Mouse (Mus musculus) ES-CJ7 (cell line): ENCODE measurements at regions not wholly inside any gene's neighbourhood (a gene's known extent, or its start where the extent isn't known, plus 50 kb on each side); places are given as distances from the start of the nearest gene placed in this dataset.
"Not testable (repeated sequence)": the region's sequence is repeated elsewhere in the genome, so short reads cannot be mapped to it uniquely, and the experiment has no call there.

ENCODE experiments used
- DNase-seq: peaks from one replicate; pipeline ENCODE4 v3.0.0; 2011; ENCODE audit warnings: low read depth, low spot score

GRCm38 (mm10) chr1:79379736-79380135 lies 60.2 kb downstream of the Scg2 start:
- no peak for DNase-seq

DNA sequence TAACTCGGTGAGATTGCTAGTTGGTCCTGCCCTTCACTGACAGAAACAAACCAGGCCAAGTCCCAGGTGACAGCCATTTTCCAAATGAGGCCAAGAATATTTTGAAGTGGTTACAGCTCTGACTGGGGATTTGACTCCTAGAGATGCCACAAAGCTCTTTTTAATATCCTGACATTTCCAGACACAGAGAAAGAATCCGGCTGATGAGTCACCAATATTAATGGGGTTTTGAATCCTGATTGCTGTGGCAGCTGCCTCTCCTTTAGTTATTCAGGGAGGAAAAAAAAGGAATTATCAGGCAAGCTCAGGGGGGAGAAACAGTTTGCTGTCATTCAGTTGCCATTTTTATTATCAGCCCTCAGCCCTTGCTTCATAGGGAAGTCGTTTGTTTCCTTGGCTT lies 65.1 kb downstream of the Scg2 start:
- no peak for DNase-seq

DNA sequence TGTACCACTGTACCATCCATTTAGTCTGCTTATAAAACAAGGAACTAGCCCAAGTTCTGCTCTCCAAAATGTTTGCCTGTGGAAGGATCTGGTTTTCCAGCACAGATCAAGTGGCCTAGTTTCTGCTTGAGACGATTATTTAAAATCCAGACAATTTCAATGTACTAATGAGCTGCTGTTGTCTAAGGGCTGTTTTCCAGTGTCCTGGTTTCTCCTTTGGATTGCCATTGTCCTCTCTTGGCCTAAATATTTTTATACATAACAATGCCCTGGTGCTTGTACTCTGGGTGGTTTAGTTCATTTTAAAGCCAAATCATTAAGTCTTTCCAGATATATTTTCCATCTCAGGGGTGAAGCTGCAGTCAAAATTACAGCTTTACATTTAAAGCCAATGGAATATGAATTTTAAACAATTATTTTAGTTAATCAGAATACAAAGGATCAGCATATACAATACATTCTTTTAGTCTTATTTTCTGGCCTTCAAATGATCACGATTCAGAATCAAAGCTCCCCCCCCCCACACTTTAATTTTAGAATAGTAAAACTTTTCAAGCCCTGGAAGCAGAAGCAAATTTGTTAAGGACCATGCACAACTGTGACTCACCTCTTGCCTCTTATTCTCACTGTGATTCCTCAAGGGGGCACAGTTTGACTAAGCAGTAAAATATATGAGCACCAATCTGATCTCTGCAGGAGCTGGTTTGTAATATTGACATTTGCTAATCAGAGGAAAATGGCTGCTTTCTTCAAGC lies 82.5 kb downstream of the Scg2 start:
- no peak for DNase-seq

DNA sequence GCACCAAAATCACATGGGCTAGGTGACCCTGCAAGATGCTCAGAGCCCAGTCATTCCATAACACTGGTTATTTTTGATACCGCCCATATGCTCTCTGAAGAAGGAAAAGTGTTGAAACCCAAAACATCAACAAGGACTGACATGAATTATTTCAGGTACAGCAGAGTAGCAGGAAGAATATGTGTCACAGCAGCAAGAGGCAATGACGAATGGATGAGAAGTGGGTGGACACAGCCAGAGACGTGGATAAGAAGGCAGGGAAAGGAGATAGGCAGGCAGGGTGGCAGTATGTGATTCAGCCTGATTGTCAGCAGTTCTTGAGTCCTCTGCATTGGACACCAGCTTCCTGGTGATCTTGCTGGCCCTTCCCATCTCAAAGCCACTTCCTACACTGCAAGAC lies 93.4 kb downstream of the Scg2 start:
- no peak for DNase-seq

- no peak for DNase-seq
Measured at GRCm38 (mm10) chr1:79335480-79336114, 104.3 kb downstream of the Scg2 start.

GRCm38 (mm10) chr1:79317194-79317593 lies 122.7 kb downstream of the Scg2 start:
- no peak for DNase-seq

GRCm38 (mm10) chr1:79314774-79315173 lies 125.1 kb downstream of the Scg2 start:
- no peak for DNase-seq

DNA sequence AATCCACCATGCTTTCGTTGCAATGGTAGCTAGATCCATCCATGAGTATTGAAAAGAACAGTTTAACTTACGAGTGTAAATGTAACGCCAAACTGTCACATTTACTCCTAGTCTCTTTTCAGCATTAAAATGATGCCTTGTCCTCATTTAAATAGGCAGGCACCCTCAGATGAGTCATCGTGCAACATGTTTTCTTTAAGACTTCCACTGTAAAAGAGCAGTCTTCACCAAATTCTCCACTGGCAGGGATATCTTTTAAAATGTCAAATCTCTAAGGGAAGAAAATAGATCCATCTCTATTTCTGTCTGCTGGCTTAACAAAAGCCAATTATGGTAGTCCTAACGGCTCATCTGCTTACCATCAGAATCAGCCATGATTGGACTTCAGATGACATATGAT lies 127.8 kb downstream of the Scg2 start:
- no peak for DNase-seq

DNA sequence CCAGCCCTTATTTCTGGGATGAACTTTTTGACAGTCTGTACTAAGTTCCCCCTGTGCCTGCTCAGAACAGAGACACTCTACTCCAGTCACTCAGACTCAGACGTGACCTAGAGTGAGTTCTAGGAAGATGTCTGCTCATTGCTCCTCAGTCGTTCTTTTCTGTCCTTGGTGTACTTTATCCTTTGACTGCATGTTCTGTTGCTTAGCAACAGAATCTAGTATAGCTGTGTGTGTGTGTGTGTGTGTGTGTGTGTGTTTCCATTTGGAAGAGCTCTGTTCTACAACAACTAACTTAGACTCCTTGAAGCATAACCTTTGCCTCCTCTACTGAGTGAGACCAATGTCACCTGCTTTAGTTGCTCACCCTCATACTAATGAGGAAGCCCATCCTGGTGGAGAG lies 136.3 kb downstream of the Scg2 start:
- no peak for DNase-seq

DNA sequence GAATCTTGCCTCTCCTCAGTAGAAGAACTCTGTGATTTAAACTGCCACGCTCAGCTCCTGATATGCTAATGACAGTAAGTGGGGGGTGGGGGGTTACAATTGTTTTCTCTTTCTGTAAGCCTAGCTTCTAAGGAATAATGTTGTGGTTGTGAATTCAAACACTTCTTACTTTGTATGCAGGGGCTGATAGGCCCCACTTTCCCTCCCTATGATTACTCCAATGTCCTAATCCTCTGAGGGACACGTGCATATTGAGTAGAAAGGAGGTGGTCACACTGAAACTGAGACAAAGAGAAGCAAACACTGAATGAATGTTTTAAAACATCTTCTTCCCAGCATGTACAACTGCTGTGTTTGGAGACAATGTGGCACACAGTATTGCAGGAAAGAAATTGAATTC lies 140.3 kb downstream of the Scg2 start:
- no peak for DNase-seq

DNA sequence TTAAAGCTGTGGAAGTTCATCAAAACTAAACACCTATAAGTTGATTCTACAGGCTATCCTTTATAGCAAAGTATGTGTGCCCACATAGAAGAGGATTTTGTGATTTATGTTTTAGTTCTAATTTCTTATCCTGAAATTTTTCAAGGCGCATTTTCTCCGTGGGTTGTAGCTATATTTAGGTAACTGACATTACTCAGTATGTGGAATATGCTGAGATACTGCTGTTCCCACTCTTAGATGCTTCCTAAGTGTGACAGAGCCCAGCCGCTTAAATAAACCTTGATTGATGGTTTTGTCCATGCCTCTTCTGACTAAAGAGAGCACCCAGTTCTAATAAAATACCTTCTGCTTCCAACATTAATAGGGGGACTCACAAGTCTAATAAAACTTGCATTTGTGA lies 180.2 kb downstream of the Scg2 start:
- DNase-seq = no peak

DNA sequence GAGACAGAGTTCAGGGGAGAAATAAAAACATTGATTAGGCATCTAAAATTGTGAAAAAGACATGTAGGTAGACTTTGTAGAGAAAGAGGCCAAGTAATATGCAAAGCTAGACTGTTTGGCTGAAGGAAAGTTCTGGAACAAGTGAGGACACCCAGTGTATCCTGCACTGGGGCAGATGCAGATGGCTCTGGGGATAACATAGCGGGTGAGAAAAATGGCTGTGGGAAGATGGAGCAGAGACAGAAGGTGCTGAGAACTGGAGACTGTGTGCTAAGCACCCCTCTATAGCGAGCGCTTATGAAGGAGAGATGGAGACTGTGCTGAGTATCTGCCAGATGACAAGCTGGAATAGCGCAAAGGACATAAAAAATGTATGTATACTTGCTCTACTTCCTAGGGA lies 226.9 kb downstream of the Scg2 start:
- no peak for DNase-seq

DNA sequence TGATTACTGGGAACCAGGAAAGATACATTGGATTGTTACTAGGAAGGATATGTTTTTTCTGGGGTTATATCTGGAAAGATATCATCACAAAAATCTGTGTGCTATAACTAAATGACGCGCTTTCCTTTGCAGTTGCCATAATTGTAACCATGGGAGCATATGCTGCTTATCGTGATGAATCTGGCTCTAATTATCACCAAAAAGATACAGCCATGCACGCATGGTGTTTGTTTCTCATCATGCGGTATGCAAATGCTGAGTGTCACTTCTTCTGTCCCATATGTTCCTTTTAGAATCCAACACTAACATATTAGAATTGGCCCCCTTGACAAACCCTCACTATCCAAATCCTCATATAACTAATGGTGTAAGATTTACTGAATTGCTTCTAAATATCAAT lies 227.4 kb downstream of the Scg2 start:
- no peak for DNase-seq

- DNase-seq = not testable (repeated sequence)
Measured at GRCm38 (mm10) chr1:79211981-79212380, 227.9 kb downstream of the Scg2 start.

DNA sequence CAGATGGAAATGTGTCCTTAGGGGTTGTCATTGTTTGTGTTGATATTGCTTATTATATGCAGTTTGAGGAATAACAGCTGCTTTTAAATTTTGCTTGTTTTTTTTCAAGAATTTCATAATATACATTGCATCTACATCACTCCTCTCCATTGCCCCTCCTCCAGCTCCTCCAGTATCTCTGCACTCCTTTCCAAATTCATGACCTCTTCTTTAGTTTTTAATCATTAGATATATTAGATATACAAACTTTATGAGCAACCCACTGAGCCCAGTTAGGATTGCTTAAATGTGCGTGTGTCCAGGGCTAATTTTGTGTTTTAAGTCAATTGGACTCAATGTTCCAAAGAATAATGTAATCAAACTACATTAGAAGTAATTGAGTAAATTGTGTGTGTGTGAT lies 232.7 kb downstream of the Scg2 start:
- no peak for DNase-seq

- DNase-seq = peak; percentile 37
Measured at GRCm38 (mm10) chr1:79197682-79198081, 242.2 kb downstream of the Scg2 start.

GRCm38 (mm10) chr1:79191031-79191430 lies 248.9 kb downstream of the Scg2 start:
- no peak for DNase-seq

DNA sequence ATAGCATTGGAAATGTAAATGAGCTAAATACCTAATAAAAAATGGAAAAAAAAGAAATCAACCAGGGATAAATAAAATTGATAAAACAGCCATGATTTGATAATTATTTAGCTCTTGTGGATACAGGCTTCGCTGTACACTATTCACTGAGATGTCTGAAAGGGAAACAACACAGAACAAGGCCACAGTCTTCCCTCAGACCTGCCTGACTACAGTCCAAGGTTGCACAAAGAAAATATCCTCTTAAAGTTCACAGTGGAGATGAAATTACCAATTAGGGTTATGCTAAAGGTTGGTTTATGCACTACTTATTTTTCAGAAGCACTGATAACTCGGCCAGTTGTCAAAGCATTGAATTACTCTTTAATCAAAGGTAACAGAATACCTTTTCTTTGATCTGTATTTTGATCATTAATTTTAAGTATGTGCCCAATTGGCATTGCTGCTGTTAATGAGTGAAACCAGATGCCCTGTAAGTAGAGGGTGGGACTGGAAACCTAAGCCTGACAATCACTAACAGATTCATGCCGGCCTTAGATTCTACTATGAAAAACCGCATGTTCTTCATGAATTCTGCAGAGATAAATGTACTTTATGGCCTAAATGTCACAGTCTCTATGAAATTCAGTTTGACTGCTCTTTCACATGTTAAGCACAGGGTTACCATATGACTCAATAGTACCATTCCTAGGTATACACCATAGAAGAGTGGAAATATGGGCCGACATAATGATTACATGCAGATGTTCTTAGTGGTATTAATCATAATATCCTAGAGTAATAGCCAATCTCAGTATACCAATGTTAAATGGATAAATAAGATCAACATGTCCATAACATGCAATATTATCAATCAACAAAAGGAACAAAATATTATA lies 256.1 kb downstream of the Scg2 start:
- no peak for DNase-seq

GRCm38 (mm10) chr1:79144113-79144512 lies 295.8 kb downstream of the Scg2 start:
- DNase-seq = no peak
